Mouse (Mus musculus): ENCODE measurements around the gene 3110082I17Rik.

The 3110082I17Rik gene

DNA sequence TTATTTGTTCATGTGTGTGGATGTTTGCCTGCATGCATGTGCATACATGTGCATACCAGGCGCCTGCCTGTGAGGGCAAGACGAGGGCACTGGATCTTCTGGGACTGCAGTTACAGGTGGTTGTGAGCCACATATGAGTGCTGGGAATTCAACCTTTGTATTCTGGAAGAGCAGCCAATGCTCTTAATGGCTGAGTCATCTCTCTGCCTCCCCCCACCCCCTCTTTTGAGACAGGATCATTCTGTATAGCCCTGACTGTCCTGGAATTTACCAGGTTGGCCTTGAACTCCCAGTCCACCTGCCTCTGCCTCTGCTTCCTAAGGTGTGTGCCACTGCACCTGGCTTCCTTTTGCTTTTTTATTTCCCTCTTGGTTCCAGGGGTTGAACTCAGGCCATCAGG lies 85.5 kb downstream of the 3110082I17Rik start:
- peak; percentile 50 for DNase-seq

DNA sequence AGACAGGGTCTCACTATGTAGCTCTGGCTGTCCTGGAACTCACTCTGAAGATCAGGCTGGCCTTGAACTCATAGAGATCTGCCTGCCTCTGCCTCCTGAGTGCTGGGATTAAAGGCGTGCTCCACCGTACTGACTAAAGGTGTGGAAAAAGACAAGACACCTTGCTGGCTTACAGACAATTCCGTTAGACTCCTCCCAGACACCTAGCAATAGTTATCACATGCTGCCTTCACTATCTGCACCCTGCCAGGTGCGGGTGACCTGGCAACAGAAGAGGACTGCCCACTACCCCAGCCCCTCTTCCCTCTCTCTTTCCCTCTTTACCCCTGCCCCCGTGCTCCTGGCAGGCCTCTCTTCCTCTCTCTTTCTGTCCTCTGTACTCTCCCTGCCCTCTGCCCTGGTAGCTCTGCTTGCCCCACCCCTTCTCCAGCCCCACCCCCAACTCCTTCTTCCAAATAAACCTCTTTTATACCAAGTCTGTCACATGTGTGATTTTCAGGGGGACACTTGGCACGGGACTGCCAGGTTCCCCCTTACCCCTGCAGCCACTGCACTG lies 86.4 kb downstream of the 3110082I17Rik start:
- DNase-seq = peak; percentile 72

DNA sequence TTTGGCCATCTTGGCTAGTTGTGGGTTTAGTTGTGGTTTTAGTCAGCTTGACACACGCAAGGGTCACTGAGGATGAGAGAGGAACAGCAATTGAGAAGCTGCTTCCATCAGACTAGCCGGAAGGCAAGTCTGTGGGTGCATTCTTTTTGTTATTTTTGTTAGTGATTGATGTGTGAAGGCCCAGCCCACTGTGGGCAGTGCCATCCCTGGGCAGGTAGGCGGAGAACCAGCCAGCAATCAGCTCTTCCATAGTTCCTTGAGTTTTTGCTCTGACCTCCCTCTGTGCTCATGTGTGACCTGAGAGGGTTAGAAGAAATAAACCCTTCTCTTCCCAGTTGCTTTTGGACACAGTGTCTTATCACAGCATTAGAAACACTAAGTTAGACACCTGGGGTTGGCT lies 87.2 kb downstream of the 3110082I17Rik start:
- DNase-seq = peak; percentile 67

DNA sequence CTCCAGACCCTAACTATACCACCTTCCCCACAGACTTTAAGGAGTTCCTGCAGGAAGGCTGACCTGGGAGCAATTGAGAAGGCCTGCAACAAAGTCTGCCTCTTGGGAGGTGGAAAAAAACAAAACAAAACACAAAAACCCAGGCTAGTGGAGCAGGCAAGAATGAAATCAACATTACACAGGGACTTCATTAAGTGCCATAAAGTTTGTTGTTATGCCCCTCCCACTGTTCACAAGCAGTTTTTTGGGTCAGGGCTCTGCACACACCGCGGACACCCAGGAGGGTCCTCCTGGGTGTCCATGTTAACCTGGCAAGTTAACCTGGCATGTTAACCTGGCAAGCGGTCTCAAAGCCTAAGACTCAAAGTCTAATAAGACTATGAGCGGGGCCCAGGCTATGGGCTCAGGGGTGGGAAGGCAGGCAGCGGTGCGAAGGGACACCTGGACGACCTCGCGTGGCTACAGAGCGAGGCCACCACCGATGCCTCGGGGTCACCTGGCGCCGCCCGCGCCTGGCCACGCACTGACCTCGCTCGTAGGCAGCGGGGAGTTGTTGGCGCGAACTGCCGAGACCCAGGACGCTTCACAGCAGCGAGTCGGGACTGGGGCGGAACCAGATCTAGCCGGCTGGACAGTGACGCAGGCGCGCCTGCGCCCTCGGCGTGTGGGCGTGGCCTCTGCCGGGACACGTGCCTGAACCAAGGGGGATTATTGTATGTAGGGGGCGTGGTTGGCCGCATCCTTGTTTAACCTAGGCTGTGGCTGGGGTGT lies 88.5 kb downstream of the 3110082I17Rik start:
- DNase-seq = peak; percentile 95

DNA sequence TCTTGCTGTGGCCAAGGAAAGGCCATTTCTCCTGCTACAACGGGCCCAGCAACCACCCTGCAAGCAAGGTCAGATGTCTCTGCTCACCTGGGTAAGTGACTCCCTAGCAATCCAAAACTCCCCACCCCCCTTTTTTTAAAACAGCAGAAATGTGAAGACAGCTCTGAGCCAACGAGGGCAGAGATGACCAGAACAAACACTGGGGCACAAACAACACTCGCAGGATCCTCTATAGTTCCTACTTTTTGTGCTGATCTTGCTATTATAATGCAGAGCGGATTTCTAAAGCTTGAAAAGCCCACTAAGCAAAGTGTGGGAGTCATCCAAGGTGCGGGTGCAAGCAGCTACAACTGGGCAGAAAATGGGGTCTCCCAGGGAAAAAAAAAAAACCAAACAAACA lies 89.2 kb downstream of the 3110082I17Rik start:
- no peak for DNase-seq

DNA sequence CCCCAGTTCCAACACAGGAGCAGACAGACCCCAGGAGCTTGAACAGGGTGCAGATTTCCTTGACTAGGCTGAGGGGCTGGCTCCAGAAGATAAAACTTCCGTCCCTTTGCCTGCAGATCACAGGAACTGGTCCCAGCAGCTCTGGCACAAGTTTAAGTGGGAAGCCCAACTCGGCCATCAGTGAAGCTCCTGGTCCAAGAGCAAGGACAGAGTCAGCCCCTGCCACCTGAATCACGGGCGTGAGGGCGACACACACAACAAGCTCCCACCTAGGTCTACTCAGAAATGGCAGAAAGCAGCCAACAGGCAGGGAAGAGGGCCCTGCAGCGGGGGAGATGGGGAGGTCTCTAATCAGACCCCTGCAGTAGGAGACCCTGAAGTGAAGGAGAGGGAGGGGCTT lies 90.0 kb downstream of the 3110082I17Rik start:
- no peak for DNase-seq

DNA sequence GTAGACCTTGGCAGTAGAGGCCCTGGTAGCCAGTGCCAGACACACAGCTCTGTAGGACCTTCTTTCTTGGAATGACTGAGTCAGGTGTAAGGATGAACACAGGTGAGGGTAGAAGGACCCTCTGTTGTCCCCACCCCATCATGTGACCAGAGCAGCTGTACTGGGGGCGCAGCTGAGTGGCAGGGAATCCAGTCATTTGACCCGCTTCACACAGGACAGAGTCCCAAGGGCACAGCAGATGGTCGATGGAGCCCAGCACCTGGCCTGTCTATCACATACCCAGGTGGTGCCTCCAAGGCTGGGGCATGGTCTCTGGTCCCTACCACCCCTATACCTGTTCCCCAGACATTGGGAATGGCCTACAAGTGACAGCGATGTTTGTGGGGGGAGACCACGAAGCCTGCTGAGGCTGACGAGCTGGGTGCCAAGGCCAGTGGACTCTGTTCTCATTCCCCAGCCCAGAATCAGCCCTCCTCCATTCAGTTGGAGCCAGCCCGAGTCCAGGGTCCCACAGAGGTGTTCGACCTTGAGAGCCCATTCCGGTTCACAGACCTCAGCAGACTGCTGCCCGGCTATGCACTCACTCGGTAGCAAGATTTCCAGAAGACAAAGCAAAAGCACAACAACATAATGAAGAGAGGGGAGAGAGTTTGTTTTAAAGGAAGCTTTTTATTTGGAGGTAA lies 91.5 kb downstream of the 3110082I17Rik start:
- DNase-seq = peak; percentile 92

DNA sequence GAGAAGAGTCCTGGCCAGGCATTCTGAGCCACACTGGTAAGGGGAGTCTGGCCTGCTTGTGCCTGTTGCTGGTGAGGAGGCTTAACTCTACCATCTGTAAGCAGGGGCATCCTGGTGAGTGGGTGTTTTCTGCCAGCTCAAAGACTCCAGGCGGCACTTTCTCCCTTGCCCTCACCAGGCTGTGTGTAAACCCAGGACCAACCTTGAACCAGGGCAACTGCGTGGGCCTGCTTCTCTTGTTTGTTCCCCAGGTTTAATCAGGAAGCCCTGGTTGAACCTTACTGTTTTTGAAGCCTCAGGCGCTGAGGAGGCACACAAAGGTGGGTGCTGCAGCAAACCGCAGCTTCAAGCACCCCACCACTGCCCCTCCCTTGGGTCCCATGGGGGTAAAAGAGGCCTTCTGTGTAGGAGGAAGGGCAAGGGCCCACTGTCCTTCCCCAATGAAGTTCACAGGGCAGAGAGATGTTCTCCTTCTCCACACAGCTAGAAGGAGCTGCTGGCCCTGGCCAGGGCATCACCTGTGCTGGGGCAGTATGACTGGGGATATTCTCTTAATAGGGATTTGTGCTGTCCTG lies 92.4 kb downstream of the 3110082I17Rik start:
- DNase-seq = no peak

DNA sequence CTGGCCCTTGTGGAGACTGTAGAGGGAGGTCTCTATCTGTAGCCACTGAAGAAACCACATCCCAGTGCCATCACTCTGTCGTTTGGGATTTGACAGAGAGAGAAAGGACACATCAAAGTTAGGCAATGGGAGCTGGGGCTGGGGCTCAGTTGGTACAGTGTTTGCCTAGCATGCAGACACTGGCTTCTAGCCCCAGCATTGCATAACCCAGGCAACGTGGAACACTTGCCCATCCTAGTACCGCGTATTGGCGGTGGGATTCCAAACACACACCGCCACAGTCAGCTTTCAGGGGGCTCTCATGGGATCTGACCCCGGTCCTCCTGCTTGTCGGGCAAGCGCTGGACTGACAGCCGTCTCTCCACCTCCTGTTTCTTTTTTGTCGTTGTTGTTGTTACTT lies 93.8 kb downstream of the 3110082I17Rik start:
- no peak for DNase-seq

DNA sequence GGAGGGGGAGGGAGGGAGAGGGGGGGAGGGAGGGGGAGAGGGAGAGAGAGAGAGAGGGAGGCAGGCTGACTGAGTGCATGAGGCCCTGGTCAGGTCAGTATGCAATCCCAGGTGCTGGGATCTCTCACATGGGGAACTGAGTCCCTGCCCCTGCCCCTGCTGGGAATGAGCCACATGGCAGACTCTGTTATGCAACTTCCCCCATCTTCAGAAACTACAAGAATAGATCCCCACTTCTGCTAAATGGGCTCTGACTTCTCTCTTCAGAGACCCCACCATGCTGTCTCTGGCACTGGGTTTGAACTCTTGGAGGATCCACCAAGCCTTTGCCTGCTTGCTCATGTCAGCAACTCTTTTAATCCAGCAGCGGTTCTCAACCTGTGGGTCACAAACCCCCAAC lies 94.5 kb downstream of the 3110082I17Rik start:
- peak; percentile 43 for DNase-seq

DNA sequence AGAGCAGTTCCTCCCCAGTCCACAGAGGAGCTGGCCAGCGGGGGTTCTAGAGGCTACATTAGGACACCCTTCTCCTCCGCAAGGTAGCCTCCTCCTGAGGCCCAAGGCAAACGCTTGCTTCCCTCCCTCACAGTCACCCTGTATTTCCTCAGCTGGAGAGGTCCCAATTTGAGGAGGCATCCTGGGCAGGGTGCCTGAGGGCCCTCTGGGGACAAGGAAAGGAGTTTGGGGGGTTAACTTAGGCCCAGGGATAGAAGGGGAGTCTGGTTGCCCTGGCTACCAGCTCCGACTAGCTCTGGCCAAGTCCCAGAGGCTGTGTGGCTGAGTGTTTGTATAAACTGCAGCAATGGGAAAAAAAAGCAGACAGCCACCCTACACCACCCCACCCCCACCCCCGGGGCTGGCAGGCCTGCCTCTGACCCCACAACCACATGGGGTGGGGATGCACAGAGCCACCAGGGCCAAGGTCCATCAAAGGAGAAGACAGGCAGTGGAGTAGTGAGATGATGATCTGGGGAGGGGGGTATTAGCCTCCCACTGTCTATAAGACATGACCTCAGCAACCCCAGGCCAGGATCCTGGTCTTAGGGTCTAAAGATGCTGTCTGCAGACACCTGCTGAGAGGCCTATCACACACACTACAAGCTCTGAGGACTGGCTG lies 95.3 kb downstream of the 3110082I17Rik start:
- no peak for DNase-seq

DNA sequence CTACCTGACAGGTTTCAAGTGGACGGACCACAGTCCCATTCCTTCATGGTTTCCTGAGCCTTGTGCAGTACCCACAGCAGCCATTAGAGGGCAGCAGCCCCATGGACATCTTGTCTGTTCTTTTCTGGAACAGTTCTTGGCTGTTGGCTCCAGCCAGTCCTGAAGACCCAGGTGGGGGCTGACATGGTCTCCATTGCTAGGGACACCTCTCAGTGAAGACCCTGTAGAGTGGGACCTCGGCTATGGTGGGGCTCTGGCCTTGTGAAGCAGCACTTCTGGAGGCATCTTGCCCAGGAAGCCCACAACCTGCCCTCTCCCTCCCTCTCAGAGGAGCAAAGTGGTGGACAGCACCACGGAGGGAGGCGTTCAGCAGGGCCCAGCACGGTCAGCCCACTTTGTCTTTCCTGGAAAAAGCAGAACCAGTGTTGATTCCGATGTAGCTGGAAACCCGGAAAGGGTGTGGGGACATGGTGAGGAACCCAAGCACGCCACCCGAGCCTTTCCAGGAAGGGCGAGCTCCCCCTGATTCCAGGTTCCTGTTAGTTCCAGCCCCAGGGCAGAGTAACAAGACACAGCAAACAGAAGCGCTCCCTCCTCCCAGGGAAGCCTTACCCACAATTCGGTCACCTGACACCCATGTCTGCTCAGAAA lies 95.9 kb downstream of the 3110082I17Rik start:
- peak; percentile 95 for DNase-seq

DNA sequence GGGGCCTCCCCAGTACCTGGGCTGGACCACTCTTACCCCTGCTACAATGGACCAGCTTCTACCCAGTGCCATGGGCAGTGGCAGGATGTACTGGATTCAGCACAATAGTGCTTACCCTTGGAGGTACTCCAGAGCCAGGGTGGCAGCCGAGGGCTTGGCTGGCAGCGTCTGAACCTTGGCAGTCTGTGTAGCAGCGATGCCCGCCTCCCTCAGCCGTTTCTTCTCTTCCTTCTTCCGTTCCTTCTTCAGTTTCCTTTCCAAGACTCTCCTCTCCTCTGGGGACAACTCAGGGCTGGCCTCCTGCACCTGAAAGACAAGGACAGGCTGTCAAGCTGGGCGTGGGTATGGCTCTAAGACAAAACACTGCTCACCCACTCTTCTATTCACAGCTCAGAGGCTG lies 96.5 kb downstream of the 3110082I17Rik start:
- DNase-seq = no peak

DNA sequence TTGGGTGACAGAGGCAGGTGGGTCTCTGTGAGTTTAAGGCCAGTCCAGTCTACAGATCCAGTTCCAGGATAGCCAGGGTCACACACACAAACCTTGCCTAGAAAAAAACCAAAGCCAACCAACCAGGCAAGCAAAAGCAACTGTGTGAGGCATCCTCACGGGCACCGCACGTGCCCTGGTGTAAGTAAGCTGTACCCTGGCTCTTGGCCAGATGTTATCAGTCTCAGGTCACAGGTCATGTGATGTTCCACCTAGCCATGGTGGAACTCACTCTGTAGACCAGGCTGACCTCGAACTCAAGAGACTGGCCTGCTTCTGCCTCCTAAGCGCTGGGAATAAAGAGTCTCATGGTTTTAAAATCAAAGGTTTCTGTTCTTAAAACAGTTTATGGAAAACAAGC lies 101.1 kb downstream of the 3110082I17Rik start:
- DNase-seq = no peak

DNA sequence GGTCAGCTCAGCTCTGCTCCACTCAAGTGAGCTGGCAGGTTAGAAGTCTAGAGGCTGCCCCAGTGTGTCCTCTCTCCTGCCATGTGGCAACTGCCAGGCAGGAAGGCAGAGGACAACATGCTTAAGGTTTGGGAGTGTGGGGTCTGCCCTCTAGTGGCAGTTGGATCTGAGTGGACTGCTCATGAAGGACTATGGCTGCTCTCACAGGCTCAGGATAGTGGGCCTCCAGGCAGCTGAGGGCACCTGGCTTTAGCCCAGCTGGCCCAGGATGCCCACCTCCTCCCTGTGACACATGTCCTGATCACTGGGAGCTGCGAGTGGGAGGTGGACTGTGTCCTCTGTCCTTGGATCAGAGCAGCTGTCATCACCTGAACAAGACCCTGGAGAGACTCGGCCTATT lies 101.7 kb downstream of the 3110082I17Rik start:
- peak; percentile 71 for DNase-seq

DNA sequence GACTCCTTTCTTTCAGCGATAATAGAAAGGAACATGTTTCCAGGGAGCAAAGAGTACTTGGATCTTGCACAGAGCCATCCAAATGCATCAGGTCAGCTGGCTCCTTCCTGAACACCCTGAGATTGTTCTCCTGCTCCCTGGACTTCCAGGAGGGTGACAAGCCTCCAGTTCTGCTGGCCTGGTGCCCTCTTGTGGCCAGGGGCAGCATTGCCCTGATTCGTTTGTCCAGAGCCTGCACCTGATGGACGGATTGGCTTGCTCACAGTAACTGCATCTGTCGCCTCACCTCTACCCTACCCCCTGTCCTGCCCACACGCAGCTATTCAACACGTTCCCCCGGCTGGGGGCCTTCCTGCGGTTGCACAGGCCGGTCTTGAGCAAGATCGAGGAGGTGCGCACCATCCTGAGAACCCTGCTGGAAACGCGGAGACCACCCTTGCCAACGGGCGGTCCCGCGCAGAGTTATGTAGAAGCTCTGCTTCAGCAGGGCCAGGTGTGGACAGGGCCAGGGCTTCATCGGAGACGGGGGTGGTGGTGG lies 105.0 kb downstream of the 3110082I17Rik start:
- peak; percentile 92 for DNase-seq

DNA sequence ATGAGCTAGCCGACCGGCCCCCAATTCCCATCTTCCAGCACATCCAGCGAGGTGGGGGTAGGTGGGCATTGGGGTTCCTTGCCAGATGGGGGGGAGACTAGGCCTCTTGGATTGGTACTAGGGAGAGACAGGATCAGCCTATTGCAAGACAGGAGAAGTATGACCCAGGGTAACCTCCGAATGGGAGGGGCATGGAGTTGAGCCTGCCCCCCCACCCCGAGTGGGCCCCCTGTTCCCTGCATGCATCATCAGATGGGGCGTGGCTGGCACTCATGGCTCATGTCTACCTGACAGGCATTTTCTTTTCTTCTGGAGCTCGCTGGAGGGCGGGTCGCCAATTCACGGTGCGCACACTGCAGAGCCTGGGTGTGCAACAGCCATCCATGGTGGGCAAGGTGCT lies 106.4 kb downstream of the 3110082I17Rik start:
- DNase-seq = no peak

DNA sequence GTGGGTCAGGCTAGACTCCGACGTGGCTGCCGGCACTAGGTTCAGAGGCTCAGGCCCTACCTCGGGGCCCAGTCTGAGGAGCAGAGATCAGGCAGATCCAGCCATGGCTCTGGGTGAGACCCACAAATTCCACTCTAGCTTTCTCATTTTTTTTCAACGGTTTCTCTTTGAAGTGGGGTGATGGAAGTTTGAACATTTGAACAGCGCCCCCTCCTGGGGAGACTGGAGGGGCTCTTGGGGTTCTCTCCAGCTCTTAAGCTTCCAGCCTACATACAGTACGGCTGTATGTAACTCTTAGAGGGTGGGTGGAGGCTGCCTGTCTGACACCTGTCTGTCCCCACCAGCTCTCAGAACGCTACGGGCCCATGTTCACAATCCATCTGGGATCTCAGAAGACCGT lies 106.8 kb downstream of the 3110082I17Rik start:
- no peak for DNase-seq

DNA sequence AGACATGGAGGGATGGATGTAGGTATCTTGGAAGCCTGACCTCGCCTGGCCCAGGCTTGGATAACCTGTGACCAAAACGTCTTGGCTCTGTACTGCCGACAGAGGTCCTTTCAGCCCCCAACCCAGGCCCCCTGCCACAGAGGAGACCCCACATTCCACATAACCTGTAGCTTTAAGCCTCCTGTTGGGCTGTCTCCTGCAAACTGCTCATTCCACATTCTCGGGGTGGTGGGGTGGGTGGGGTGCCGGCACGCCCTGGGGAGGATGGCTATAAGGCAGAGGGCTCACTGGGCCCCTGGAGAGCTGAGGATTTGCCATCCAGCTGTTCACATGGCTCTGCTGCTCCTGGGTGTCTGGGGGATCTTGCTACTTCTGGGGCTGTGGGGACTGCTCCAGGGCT lies 108.0 kb downstream of the 3110082I17Rik start, which contains the start of gene Cyp2w1:
Gene Cyp2w1 (plus strand): TSS at position 301 of the 400 bp plus-strand sequence.
- DNase-seq = no peak

DNA sequence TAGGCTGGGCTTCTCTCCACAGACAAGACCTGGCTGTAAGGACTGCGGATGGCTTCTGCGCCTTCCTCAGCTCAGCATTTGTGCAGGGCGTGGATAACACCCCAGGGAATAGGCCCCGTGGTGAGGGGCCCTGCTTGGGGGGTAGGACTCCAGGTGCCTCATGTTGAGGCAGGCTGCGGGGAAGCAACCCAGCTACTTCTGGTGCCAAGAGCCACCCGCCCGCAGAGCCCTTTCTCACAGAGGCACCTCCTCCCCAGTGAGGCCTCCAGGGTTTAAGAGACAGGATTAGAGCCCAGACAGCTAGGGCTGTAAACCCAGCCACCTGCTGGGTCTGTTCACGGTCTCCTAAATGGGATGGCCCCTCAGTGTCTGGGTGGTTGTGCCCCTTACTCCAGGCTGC lies 108.7 kb downstream of the 3110082I17Rik start:
- DNase-seq = no peak

DNA sequence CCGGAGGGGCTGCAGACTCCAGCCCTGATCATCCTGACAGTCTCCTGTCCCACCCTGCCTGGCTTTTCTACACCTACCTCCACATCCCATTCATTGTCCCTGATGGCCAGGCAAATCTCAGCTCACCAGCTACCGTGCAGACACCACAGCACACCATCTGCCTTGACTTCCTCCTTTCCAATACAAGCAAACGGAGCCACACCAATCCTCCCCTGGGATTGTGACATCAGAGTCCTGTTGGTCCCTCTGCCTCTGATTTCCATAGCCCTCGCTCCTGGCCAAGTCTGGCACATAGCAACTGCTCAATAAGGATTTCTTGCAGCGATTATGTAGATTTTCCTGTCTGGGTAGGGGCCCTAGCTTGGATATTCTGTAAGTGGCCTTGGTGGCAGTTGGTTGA lies 109.2 kb downstream of the 3110082I17Rik start, which contains the start of gene Cox19:
Gene Cox19 (minus strand): TSS at position 285 of the 400 bp plus-strand sequence.
- no peak for DNase-seq

DNA sequence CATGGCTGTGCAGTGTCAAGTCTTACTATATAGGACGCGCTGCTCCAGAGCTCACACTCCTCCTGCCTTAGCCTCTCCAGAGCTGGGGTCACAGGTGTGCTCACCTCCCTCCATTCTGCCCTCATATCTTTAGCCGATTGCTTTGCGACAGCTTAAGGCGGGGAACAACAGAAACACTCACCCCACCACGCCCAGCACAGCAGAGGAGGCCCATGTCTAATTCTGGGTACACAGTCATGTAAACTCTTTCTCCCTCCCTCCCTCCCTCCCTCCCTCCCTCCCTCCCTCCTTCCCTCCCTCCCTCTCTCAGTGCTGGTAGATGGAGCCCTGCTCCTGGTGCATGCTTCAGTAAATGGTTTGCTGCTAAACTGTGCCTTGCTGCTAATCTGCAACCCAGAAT lies 110.6 kb downstream of the 3110082I17Rik start:
- DNase-seq = no peak
